Mouse (Mus musculus): ENCODE data around the gene Phf13.

- TF ChIP-seq CTCF (IDR thresholded peaks at IDR 0.05; ENCODE audit: extremely low read depth, insufficient read length, insufficient replicate concordance, low read depth, low read length) (no peak), POLR2A (IDR thresholded peaks at IDR 0.05; ENCODE audit: low read depth, low read length) (peak; percentile 81)
Measured at GRCm38 (mm10) chr4:152027524-152027923, 31.5 kb upstream of the Phf13 start, which contains the start of gene Zbtb48.
